Mouse (Mus musculus): ENCODE results near the gene Olfr628. TPM values are rescaled to one million over a fixed set of nuclear protein-coding genes. Genes with fewer than 3 reads are reported as not detected.

Olfr628 gene
- total RNA-seq (2023), result not detected

DNA sequence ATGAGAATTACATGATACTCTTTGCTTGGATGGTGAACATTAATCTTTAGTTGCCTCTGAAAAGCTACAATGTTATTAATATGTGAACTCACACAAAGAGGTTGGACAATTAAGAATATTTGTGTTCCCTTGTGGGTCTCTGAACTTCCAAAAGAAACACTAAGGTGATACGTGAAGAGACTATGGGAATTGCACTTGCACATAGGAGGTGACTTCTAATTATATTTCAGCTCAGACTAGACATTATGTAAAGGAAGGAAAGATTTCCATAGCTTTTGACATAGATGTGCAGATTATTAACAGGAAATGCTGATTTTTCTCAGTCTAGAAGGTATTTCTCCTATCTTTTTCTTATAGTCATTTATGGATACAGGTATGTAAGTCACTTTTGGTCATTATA lies at the start of gene Olfr628:
TSS of gene Olfr628 (plus strand) at position 301 of the 400 bp plus-strand sequence.

DNA sequence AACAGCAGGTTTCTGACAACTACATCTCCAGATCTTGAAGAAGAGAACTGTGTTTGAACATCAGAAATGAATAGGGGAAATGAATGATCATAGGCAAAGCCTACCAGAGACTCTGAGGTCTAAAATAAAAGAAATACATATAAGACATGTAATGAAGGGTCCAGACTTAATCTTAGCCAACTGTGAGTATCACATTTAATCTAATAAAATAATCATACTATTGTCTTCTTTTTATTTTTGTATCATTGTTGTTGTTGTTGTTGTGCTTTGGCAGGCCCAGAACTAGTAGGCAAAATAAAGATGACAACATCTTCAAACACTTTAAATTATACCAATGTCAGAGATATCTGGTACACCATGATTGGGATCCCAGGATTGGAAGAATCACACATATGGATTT lies 47.8 kb upstream of the Olfr628 start, which contains the start of gene Olfr625-ps1:
TSS of gene Olfr625-ps1 (plus strand) at position 301 of the 400 bp plus-strand sequence.

DNA sequence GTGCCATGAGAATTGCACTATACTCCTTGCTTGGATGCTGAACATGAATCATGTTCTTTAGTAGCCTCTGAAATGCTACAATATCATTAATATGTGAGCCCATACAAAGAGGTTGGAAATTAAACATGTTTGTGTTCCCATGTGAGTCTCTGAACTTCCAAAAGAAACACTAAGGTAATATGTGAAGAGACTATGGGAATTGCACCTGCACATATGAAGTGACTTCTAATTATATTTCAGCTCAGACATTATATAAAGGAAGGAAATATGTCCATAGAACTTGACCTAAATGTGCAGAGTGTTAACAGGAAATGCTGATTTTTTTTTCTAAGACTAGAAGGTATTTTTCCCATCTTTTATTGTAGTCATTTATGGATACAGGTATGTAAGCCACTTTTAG lies 15.8 kb upstream of the Olfr628 start, which contains the start of gene Olfr243:
TSS of gene Olfr243 (plus strand) at position 301 of the 400 bp plus-strand sequence.

DNA sequence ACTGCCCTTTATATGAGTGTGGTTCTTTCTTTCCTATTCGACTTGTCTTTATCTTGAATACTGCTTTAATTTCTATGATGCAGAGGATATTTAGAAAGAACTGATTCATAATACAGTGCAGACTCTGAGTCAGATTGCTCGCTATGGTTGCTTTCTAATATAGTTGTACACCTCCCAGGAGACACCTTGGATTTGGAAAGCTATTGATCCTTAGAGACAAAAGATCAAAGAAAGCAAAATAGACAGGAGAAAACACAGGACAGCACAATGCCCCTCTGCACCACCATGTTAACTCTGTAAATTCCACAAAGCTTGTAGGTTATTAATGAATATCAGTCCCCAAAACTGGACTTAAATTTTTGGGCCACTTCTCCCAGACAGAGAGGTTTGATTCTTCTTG lies 14.7 kb downstream of the Olfr628 start, which contains the start of gene Olfr629:
TSS of gene Olfr629 (minus strand) at position 101 of the 400 bp plus-strand sequence.

DNA sequence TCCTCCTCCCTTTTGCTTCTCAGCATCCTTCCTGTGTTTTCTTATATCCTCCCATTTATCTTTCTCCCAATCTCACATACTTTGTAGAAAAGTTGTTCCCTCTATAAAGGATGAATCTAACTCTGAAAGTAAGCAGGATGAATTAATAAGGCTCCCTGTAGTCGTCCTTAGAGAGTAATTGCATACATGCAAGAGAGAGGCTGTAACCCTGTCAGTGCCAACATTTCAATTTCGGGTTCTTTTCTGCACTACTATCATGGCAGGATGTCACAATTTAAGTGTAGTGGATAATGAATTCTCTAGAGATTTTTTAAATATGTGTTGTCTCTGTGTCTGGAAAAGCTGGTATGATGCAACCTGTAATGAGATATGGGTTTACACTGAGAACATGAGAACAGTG lies 27.1 kb downstream of the Olfr628 start, which contains the start of gene Olfr630:
TSS of gene Olfr630 (minus strand) at position 101 of the 400 bp plus-strand sequence.

DNA sequence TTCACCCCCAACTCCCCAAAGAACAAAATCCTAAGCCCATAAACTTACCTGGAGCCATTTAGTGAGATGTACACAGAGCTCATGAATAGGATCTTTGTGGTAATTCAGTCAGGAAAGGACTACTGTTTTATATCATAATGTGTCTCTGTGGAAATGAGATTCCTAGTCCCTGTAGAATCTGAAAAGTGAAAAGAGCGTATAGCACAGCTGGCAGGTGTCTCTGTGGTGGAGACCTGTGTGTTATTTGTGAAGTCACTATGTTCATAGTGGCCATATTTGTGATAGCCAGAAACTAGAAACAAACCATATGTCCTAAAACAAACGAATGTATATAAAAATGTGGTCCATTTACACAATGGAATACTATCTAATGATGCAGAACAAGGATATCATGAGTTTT lies 41.3 kb downstream of the Olfr628 start, which contains the start of gene Olfr69:
TSS of gene Olfr69 (minus strand) at position 101 of the 400 bp plus-strand sequence.

DNA sequence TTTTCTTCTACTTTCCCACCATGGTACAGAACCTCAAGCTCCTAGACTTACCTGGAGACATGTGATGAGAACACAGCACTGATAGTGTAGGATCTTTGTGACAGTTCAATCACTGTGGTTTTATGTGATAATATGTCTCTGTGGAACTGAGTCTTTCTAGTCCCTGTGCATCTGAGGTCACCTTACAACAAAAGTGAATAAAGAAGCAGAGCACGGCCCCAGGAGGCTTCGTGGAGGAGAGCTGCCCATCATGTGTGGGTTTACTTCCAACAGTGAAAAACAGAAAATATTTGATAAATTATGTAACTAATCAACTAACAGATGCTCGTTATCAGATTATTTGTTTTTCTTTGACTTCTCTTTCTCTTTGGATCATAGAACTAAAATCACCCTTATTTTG lies 49.4 kb downstream of the Olfr628 start, which contains the start of gene Olfr68:
TSS of gene Olfr68 (minus strand) at position 101 of the 400 bp plus-strand sequence.

Other genes with a start within 250 kb of the Olfr628 start
- not detected for gene Olfr609, start 232.3 kb upstream of the Olfr628 start, total RNA-seq (2023)
- gene Olfr610, start 218.3 kb upstream of the Olfr628 start, total RNA-seq (2023), result not detected
- gene Olfr611, start 209.5 kb upstream of the Olfr628 start, total RNA-seq (2023), result not detected
- not detected for gene Olfr612, start 187.7 kb upstream of the Olfr628 start, total RNA-seq (2023)
- not detected for gene Olfr613, start 182.3 kb upstream of the Olfr628 start, total RNA-seq (2023)
- gene Olfr615, start 174.3 kb upstream of the Olfr628 start, total RNA-seq (2023), result not detected
- not detected for gene Olfr616, start 161.2 kb upstream of the Olfr628 start, total RNA-seq (2023)
- not detected for gene Olfr617, start 157.3 kb upstream of the Olfr628 start, total RNA-seq (2023)
- not detected for gene Olfr618, start 140.3 kb upstream of the Olfr628 start, total RNA-seq (2023)
- not detected for gene Olfr619, start 129.8 kb upstream of the Olfr628 start, total RNA-seq (2023)
- not detected for gene Olfr620, start 117.8 kb upstream of the Olfr628 start, total RNA-seq (2023)
- not detected for gene Olfr622, start 87.7 kb upstream of the Olfr628 start, total RNA-seq (2023)
- not detected for gene Olfr623, start 66.7 kb upstream of the Olfr628 start, total RNA-seq (2023)
- not detected for gene Olfr624, start 59.2 kb upstream of the Olfr628 start, total RNA-seq (2023)
- gene Olfr625-ps1, start 47.7 kb upstream of the Olfr628 start, total RNA-seq (2023), result not detected
- gene Olfr243, start 15.7 kb upstream of the Olfr628 start, total RNA-seq (2023), result not detected
- not detected for gene Olfr629, start 14.6 kb downstream of the Olfr628 start, total RNA-seq (2023)
- not detected for gene Olfr630, start 27.0 kb downstream of the Olfr628 start, total RNA-seq (2023)
- not detected for gene Olfr69, start 41.2 kb downstream of the Olfr628 start, total RNA-seq (2023)
- gene Olfr68, start 49.3 kb downstream of the Olfr628 start, total RNA-seq (2023), result not detected
- gene Olfr67, start 61.4 kb downstream of the Olfr628 start, total RNA-seq (2023), result not detected
- 100 to 1,000 TPM in 1 of 2 experiments, 10 to 100 TPM in 1; 81.2 to 165 TPM for gene Hbb-bt, start 83.6 kb downstream of the Olfr628 start, total RNA-seq (2023)
- gene Hbb-bs, start 97.7 kb downstream of the Olfr628 start, total RNA-seq (2023), result 100 to 1,000 TPM; 331 to 680 TPM
- gene Hbb-bh2, start 110.1 kb downstream of the Olfr628 start, total RNA-seq (2023), result not detected
- not detected for gene Hbb-bh1, start 112.8 kb downstream of the Olfr628 start, total RNA-seq (2023)
- gene Hbb-y, start 122.8 kb downstream of the Olfr628 start, total RNA-seq (2023), result not detected
- gene Olfr66, start 155.9 kb downstream of the Olfr628 start, total RNA-seq (2023), result not detected
- not detected for gene Olfr64, start 164.1 kb downstream of the Olfr628 start, total RNA-seq (2023)
- not detected for gene Olfr65, start 173.1 kb downstream of the Olfr628 start, total RNA-seq (2023)
- not detected for gene Olfr631, start 198.5 kb downstream of the Olfr628 start, total RNA-seq (2023)
- not detected for gene Olfr632, start 204.0 kb downstream of the Olfr628 start, total RNA-seq (2023)
- gene Olfr633, start 214.1 kb downstream of the Olfr628 start, total RNA-seq (2023), result not detected
- not detected for gene Olfr635, start 240.8 kb downstream of the Olfr628 start, total RNA-seq (2023)